Mouse (Mus musculus): ENCODE results near the gene Ddx59. TPM values are rescaled to one million over a fixed set of nuclear protein-coding genes. Genes with fewer than 3 reads are reported as not detected.

The Ddx59 gene
- total and polyA plus RNA-seq, 2 experiments from 2014 or later: 15.0 to 15.8 TPM

GRCm38 (mm10) chr1:136427166-136427969 is 12.3 kb downstream of the Ddx59 start:
- H3K4me2 ChIP-seq (ENCODE audit: low read depth, low read length): no peak overlapping the region
- no peak overlapping the region for H3K27ac ChIP-seq
- H3K27me3 ChIP-seq (ENCODE audit: insufficient read depth, low read length): no peaks in the 10 kb centered on the region
- WGBS: 77% methylated on average over 11 of the region's 11 CpGs
- no peak for TF ChIP-seq CTCF (IDR thresholded peaks at IDR 0.05; ENCODE audit: low read depth)
- ATAC-seq: no peak
- no peaks in the 10 kb centered on the region for H3K36me3 ChIP-seq (ENCODE audit: insufficient read depth, low read length)
- H3K4me3 ChIP-seq (ENCODE audit: low read length): no peak overlapping the region
- no peaks in the 10 kb centered on the region for H3K4me1 ChIP-seq (ENCODE audit: insufficient read depth, low read length)
- no peak for DNase-seq (ENCODE audit: low spot score)
- no peak overlapping the region for H3K9ac ChIP-seq (replicated peaks; ENCODE audit: low read length)
- no peaks in the 10 kb centered on the region for H3K9me3 ChIP-seq (ENCODE audit: low read length)

- Histone ChIP-seq H3K4me3 (ENCODE audit: low read length) (no peak overlapping the region), H3K4me1 (ENCODE audit: insufficient read depth, low read length) (no peaks in the 10 kb centered on the region), H3K27me3 (ENCODE audit: insufficient read depth, low read length) (no peaks in the 10 kb centered on the region), H3K27ac (no peak overlapping the region), H3K9me3 (ENCODE audit: low read length) (no peaks in the 10 kb centered on the region), H3K9ac (replicated peaks; ENCODE audit: low read length) (no peak overlapping the region), H3K36me3 (ENCODE audit: insufficient read depth, low read length) (no peaks in the 10 kb centered on the region), H3K4me2 (ENCODE audit: low read depth, low read length) (no peak overlapping the region)
- 90% methylated on average over 4 of the region's 4 CpGs for WGBS
- DNase-seq (ENCODE audit: low spot score): no peak
- TF ChIP-seq CTCF (IDR thresholded peaks at IDR 0.05; ENCODE audit: low read depth): no peak
- no peak for ATAC-seq
Observed at GRCm38 (mm10) chr1:136428981-136429380, 13.9 kb downstream of the Ddx59 start.

- no peak for TF ChIP-seq CTCF (IDR thresholded peaks at IDR 0.05; ENCODE audit: low read depth)
Observed at GRCm38 (mm10) chr1:136430126-136430818, 15.2 kb downstream of the Ddx59 start.

GRCm38 (mm10) chr1:136440741-136441140 is 25.7 kb downstream of the Ddx59 start:
- no peak for TF ChIP-seq CTCF (IDR thresholded peaks at IDR 0.05; ENCODE audit: low read depth)
- no peaks in the 10 kb centered on the region for H3K4me1 ChIP-seq (ENCODE audit: insufficient read depth, low read length)
- H3K4me2 ChIP-seq (ENCODE audit: low read depth, low read length): no peak overlapping the region
- peaks cover 3% of the 10 kb centered on the region; the same call in 1 of the 2 replicates for H3K36me3 ChIP-seq (ENCODE audit: insufficient read depth, low read length)
- DNase-seq (ENCODE audit: low spot score) (no peak), ATAC-seq (no peak)
- no peaks in the 10 kb centered on the region for H3K27me3 ChIP-seq (ENCODE audit: insufficient read depth, low read length)
- no peak overlapping the region for H3K27ac ChIP-seq
- H3K9me3 ChIP-seq (ENCODE audit: low read length): no peaks in the 10 kb centered on the region
- no peak overlapping the region for H3K9ac ChIP-seq (replicated peaks; ENCODE audit: low read length)
- H3K4me3 ChIP-seq (ENCODE audit: low read length): no peak overlapping the region
- WGBS: 85% methylated on average over 7 of the region's 7 CpGs

More at GRCm38 (mm10) chr1:136430126-136430818, 15.2 kb downstream of the Ddx59 start:
- no peaks in the 10 kb centered on the region for H3K9me3 ChIP-seq (ENCODE audit: low read length)
- no peaks in the 10 kb centered on the region for H3K36me3 ChIP-seq (ENCODE audit: insufficient read depth, low read length)
- ATAC-seq (no peak), DNase-seq (ENCODE audit: low spot score) (no peak)
- no peak overlapping the region for H3K4me3 ChIP-seq (ENCODE audit: low read length)
- H3K4me1 ChIP-seq (ENCODE audit: insufficient read depth, low read length): no peaks in the 10 kb centered on the region
- H3K4me2 ChIP-seq (ENCODE audit: low read depth, low read length): no peak overlapping the region
- no peaks in the 10 kb centered on the region for H3K27me3 ChIP-seq (ENCODE audit: insufficient read depth, low read length)
- 64% methylated on average over 7 of the region's 7 CpGs for WGBS
- H3K9ac ChIP-seq (replicated peaks; ENCODE audit: low read length): no peak overlapping the region
- no peak overlapping the region for H3K27ac ChIP-seq

- no peak for TF ChIP-seq CTCF (IDR thresholded peaks at IDR 0.05; ENCODE audit: low read depth)
Observed at GRCm38 (mm10) chr1:136442809-136443208, 27.7 kb downstream of the Ddx59 start.

GRCm38 (mm10) chr1:136444555-136445255 is 29.6 kb downstream of the Ddx59 start:
- TF ChIP-seq CTCF (IDR thresholded peaks at IDR 0.05; ENCODE audit: low read depth): no peak
- Histone ChIP-seq H3K4me2 (ENCODE audit: low read depth, low read length) (no peak overlapping the region), H3K9me3 (ENCODE audit: low read length) (no peaks in the 10 kb centered on the region), H3K36me3 (ENCODE audit: insufficient read depth, low read length) (no peaks in the 10 kb centered on the region), H3K4me3 (ENCODE audit: low read length) (no peak overlapping the region), H3K27ac (no peak overlapping the region), H3K27me3 (ENCODE audit: insufficient read depth, low read length) (no peaks in the 10 kb centered on the region), H3K4me1 (ENCODE audit: insufficient read depth, low read length) (no peaks in the 10 kb centered on the region), H3K9ac (replicated peaks; ENCODE audit: low read length) (no peak overlapping the region)
- DNase-seq (ENCODE audit: low spot score): no peak
- WGBS: 88% methylated on average over 12 of the region's 12 CpGs
- ATAC-seq: no peak

More at GRCm38 (mm10) chr1:136442809-136443208, 27.7 kb downstream of the Ddx59 start:
- no peak for DNase-seq (ENCODE audit: low spot score)
- ATAC-seq: no peak
- Histone ChIP-seq H3K4me3 (ENCODE audit: low read length) (no peak overlapping the region), H3K36me3 (ENCODE audit: insufficient read depth, low read length) (no peaks in the 10 kb centered on the region), H3K27ac (no peak overlapping the region), H3K27me3 (ENCODE audit: insufficient read depth, low read length) (no peaks in the 10 kb centered on the region), H3K9ac (replicated peaks; ENCODE audit: low read length) (no peak overlapping the region), H3K9me3 (ENCODE audit: low read length) (no peaks in the 10 kb centered on the region), H3K4me1 (ENCODE audit: insufficient read depth, low read length) (no peaks in the 10 kb centered on the region), H3K4me2 (ENCODE audit: low read depth, low read length) (no peak overlapping the region)
- 73% methylated on average over 9 of the region's 9 CpGs for WGBS
